Mouse (Mus musculus) spleen, postnatal 4 days (tissue): ENCODE results near the gene Trim15.
"Not testable (repeated sequence)": the region's sequence is repeated elsewhere in the genome, so short reads cannot be mapped to it uniquely, and the experiment has no call there.

Experiments
- DNase-seq, 2 experiments: peaks; one replicate each; pipeline ENCODE4 v3.0.0; 2022; ENCODE audit warnings: low spot score in 2 of 2

The Trim15 gene

DNA sequence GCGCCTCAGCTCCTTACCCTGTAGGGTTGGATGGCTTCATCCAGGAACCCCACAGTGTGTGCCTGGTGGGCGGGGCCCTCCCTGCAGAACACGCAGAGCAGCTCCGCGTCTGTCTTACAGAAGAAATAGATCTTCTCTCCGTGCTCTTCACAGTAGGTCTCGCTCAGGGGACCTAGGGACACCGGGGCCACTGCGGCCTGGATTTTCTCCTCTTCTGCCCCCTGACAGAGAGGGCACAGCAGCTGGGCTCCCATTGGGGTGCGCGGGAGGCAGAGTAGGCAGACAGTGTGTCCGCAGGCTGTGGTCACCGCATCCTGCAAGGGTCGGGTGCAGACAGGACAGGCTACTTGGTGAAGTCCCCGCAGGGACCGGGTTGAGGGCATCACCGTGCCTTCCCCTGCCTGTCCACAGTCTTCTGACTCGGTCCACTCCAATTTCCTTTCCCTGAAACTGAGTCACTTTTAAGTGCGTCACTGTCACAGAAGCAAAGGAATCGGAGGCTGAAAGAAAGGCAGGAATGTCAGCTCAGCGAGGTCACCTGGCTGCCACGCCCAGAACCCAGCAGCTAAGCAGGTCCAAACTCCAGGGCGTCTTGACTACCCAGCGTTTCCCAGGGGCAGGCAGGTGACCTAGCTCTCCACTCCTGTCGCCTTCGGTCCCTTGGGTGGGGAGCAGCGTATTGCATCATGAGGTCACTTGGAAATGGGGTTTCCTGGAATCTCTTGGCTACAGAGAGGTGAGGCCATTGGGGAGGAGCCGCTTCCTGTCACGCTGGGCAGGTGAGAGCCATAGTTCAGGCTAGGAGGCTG lies at the start of gene Trim15:
Trim15 (minus strand) TSS at position 492 of the 809 bp plus-strand sequence.
- DNase-seq, result peak; percentile 45 to 71

DNA sequence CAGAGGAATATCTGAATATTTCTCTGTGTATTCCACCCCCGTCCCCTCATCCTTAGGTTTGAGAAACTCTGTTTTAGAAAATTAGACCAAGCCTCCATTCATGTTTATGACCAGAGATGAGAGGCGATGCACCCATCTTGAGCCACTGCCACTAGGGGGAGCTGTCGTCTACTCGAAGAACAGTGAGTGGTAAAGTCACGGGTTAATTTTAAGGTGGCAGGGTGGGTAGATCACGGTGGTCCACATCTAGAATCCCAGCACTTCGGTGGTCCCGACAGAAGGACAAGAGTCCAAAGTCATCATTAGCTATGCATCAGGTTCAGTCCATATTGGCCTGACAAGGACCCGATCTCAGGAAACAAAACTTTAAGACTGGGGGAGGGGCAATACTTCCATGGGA lies 48.1 kb upstream of the Trim15 start:
- peak; percentile 51 to 87 for DNase-seq

DNA sequence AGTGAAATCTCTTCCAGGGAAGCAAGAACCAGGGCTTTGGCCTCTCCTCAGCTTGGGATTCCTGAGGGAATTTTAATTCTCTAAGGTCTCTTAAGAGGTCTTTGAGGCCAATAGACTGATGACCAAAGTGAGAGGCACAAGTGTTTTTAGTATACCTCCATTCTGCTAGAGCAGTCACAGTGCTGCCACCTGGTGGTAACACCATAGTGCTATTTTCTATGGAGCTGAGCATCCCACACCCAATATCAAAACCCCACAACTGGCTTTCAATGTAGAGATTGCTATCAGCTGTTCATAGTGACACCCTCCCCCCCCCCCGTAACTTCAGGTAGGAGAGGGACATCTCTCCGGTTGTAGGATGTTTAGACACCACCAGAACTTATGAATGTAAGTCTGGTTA lies 47.1 kb upstream of the Trim15 start:
- peak; percentile 68 to 88 for DNase-seq

DNA sequence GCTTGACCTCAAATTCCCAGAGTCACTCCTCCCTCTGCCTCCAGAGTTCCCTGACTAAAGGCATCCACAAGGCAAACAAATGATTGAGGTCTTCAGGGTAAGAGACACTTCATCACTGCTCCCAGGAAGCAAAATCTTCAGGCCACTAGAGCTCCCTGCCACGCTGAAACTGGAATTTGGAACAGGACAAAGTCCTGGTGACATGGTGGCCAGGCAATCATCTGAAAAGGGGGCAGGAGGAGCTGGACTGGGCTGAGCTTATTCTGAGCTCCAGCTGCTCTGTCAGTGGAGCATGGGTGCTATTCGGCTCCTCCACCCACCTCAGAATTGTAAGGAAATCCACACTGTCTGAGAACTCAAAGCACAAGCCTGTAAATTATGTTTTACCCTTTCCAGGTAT lies 45.0 kb upstream of the Trim15 start:
- DNase-seq, result no peak

DNA sequence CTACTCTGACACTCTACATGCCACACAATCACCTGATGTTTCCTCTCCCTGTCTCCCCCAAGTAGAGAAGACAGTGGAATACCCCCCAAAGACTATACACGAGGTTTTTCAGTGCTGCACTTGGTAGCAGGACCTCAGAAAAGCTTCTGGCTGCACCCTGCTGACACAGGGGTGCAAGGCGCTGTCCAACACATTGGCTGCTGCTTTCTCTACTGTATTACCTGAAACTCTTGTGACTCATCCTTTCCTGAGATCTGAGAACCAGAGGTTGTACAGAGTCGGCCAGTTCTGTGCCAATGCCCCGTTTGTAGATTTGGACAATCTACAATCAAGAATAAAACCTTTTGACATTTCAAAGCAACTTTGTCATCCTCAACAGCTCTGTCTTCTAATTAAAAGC lies 42.8 kb upstream of the Trim15 start:
- DNase-seq, result no peak

DNA sequence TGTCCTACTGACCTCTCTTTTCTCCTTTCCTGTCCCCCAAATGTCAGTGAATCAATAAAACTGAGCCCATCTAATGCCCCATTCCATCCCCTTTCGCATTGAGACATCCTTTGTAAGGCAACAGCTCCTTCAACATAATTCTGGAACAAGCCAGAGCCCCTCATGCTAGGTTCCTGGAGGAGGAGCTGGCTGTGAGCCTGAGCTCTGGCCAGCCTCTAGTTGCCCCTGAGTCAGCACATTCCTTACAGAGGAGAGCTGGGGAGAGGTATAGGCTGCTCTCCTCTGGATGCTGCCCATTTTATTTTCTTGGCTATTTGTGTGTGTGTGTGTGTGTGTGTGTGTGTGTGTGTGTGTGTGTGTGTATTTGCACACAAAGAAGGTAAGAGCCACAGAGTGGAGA lies 41.2 kb upstream of the Trim15 start:
- no peak for DNase-seq

DNA sequence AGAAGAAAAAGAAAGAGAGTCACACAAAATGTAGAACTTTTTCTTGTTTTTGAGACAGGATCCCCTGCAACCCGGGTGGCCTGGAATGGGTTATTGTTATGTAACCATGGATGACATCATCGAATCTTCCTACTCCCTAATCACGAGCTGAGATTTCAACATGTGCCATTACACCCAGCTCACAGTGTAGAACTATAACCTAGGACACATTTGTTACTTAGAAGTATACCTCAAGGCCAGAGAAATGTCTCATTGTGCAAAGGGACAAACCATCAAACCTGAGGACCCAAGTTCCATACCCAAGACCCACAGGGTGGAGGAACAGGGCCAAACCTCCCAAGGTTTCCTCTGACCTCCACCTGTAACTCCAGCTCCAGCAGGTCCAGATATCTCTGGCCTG lies 36.6 kb upstream of the Trim15 start:
- DNase-seq, result no peak

DNA sequence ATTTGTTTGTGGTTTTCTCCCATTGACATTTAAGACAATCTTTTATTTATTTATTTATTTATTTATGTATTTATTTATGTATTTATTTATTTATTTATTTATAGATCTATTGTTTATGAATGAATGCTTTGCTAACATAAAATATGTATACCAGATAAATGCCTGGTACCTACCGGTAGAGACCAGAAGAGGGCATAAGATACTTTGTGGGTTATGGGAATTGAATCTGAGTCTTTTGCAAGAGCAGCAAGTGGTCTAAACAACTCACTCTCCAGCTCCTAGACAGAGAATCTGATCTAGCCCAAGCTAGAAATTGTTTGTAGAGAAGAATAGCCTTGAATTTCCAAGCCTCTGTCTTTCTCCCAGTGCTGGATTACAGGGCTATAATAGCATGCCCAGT lies 33.7 kb upstream of the Trim15 start:
- DNase-seq, result no peak

DNA sequence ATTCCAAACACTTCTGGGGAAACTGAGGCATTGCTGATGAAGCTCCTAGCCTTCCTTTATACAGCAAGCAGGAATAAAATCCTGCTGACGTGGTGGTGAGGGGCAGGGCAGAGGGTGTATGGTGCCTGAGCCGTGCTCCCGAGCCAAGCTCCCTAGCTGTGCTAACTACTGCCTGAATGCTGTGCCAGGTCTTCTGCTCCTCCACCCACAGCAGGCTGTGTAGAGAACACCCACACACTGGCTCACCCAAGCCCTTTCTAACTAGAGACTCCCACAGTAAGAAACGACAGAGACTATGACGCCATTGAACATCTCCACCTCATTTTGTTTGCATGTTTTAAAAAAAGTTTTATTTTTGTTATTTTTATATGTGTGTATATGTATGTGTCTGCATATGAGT lies 33.0 kb upstream of the Trim15 start:
- no peak for DNase-seq

DNA sequence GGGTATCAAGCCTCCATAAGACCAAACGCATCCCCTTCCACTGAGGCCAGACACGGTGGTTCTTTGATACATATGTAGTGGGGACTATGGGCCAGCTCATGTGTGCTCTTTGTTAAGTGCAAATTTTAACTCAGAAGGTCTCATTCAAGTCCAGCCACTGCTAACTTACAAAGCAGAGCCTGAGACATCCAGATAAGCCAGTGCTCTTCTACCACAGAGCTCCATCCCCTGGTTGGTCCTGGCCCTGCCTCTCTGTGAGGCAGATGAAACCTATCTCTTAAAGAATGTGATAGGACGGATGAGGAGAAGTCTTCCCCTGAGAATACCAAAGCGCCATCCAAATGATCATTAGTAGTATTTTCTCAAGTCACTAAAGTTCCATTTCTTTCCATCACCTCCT lies 32.4 kb upstream of the Trim15 start:
- no peak for DNase-seq

DNA sequence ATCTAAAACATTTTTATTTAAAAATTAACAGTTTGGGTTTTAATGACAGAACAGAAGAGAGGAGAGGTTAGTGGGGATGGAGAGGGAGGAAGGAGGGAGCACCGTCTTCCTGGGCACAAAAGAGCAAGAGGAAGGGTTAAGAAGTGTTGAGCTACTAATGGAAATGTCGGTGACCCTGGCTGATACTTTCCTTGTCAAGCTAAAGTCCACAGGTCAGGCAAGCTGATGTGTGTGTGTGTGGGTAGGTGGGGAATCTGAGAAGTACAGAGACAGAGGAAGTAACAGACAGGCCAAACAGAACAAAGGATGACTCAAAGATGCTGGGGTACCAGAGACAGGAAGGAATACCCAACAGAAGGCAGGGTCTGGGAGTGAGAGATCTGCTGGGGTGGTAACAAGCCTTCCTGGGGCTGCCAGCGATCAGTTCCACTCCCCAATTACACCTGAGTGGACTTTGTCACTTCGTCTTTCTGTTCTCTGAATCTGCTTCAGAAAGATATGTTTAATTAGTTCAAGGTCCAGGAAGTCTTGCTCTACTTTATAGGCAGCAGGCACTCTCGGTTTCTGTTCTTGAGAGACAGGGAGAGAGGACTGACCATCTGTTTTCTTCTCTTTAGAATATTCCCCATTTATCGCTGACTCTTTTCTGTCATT lies 30.7 kb upstream of the Trim15 start, which contains the start of gene Trim31:
Trim31 (plus strand) TSS at position 567 of the 654 bp plus-strand sequence.
- DNase-seq, result no peak

DNA sequence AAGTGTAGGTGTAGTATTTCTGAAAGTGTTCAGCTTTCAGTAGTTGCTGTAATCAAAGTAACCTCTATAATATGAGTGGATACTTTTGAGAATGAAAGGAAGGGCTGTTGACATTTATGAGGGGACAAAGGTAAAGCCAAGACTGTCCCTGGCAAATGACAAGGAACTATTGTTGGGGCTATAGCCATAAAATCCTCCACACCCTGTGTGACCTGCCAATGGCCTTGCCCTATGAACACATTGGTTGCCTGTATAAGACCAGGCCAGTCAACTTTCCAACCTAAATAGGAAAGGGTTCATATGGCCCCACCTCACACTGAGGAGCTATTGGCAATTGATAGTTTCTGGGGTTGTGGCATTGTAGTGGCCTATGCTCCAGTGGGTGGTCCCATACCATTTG lies 30.1 kb upstream of the Trim15 start:
- no peak for DNase-seq

DNA sequence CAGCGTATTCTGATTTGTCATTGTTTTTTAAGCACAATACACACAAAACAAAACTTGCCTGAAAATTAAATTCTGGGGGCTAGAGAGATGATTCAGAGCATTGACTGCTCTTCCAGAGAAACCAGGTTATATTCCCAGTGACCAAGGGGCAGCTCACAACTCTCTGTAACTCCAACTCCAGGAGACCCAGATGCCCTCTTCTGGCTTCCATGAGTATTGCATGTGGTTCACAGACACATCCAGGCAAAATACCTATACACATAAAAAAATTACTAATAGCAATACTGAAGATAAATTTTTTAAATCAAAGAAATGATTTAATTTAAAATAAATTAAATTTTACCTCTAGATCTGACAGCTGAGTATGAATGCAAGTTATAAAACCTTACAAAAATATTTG lies 29.6 kb upstream of the Trim15 start:
- peak in 1 of 2 experiments; percentile 30 for DNase-seq

DNA sequence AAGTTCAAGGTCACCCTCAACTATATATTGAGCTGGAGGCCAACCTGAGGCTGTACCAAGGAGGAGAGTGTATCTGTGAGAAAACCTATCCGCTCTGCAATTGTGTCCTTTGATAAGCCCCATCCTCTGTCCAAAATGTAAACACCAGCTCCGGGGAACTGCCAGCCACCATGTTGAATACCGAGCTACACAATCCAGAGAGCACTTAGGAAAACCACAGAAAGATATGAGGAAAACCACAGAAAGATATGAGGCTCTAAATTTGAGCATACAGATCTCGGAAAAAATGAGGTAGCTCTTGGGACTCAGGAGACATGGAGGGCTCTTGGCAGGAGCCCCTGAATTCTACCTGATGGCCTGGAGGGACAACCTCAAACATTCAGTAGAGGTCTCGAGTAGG lies 26.4 kb upstream of the Trim15 start:
- DNase-seq, result no peak

DNA sequence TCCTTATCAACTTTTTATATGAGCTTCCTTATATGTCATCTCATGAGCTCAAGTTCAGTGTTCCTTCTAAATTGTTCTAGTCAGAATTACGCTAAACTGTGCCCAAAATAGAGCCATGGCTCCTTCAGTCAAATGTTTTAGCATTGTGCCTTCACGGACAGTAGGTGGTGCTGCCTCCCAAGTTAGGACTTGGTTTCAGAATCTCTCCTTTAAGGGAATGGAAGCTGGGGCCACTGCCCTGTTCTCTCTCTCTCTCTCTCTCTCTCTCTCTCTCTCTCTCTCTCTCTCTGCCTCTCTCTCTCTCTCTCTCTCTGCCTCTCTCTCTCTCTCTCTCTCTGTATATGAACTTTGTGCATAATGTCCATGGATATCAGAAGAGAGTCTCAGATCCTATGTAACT lies 25.4 kb upstream of the Trim15 start:
- no peak for DNase-seq

DNA sequence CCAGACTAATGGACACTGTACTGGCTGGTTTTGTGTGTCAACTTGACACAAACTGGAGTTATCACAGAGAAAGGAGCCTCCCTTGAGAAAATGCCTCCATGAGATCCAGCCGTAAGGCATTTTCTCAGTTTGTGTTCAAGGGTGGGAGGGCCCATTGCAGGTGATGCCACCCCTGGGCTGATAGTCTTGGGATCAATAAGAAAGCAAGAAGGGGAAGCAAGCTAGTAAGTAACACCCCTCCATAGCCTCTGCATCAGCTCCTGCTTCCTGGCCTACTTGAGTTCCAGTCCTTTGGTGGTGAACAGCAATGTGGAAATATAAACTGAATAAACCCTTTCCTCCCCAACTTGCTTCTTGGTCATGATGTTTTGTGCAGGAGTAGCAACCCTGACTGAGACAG lies 24.5 kb upstream of the Trim15 start:
- not testable (repeated sequence) for DNase-seq

DNA sequence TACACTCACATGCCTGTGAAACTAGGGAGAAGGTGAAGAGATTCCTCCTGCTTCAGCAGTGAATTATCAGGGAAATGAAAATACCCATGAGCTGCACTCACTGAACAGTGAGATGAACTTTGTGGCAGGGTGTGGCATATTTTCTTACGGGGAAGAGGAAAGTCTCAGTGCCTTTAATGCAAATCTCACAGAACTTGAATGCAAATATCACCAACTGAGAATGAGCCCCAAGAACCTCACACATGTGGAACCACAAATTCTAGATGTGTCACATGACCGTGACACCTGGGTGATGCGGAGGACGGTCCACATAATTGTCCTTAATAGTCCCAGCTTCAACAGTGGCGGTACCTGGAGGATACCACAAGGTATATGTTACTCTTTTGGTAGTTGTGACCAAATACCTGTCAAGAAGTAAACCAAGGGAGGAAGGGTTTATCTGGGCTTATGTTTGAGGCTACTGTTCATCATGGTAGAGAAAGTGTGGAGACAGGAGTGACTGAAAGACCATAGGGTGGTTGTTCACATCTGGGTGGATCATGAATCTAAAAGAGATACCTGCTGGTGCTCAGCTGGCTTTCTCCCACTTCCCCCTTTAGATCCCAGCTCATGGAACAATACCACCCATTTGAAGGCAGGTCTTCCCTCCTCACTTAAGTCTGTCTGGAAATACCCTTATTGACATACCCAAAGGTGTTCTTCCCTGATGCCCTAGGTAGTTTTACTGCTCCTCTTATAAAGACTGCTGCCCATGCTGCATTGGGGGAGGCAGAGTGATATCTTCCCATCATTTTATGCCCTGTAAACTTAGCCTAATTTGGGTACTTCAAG lies 23.3 kb upstream of the Trim15 start, which contains the start of gene Trim40:
Trim40 (minus strand) TSS at position 51 of the 831 bp plus-strand sequence.
- DNase-seq, result no peak

DNA sequence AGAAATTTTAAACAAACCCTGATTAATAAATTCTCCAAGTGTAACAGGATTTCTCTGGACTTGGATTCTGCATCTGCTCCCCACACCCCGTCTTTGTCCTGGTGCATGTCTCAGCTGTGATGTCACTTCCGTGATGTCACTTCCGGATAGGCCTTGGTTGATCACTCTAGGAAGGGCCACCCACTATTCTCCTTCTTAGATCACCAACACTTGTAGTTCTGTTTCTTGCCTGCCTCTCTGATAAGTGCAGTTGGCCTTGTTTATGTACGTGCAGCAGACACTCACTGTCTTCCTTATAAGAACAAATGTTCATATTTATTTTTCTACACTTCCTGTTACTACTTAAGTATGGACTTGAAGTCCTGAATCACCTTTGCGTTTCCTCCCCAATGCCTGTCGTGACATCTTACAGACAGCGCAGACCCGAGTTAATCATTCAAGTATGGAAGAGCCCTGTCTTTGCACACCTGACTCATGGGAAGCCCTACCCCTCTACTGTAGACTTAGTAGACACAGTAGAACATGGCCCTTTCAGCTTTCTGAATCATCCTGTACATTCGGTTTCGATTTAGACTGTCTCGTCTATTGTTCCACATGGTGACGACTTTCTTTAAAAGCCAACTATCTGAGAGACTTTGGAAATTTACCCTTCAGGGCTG lies 18.3 kb upstream of the Trim15 start:
- DNase-seq, result no peak

DNA sequence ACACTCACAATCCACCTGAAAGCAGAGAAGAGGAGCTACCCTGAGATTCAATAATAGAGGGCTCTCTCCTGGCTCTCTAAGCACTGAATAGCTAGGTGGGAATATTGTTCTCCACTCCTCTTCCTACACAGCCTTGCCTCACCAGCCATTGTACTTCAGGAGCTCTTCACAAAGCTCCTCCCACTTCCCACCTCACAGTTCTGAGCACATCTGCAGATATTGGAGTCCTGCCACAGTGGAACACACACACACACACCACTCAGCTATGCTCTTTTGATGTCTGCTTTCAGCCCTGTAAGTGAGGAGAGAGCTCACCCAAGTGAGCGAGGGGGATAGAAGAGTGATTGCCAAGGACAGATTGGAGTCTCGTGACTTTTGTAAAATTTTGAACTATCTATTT lies 16.3 kb upstream of the Trim15 start:
- no peak for DNase-seq

DNA sequence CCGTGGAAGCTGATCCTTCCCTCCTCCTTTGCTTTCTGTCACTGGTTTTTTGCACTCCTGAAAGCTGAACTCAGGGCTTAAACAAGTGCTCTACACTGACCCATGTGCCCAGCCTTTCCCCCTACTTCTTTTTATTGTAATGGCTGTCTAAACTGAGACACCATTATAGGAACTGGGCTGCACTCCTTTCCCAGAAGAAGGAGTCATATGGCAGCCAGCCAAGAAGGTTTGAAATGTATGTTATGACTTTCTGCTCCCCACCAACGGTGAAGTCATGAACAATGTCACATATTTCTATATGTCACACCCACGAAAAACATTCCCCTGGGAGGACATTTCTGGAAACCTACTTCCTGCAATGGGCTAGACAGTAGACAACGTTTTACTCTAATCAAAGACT lies 7.6 kb upstream of the Trim15 start:
- DNase-seq, result no peak

DNA sequence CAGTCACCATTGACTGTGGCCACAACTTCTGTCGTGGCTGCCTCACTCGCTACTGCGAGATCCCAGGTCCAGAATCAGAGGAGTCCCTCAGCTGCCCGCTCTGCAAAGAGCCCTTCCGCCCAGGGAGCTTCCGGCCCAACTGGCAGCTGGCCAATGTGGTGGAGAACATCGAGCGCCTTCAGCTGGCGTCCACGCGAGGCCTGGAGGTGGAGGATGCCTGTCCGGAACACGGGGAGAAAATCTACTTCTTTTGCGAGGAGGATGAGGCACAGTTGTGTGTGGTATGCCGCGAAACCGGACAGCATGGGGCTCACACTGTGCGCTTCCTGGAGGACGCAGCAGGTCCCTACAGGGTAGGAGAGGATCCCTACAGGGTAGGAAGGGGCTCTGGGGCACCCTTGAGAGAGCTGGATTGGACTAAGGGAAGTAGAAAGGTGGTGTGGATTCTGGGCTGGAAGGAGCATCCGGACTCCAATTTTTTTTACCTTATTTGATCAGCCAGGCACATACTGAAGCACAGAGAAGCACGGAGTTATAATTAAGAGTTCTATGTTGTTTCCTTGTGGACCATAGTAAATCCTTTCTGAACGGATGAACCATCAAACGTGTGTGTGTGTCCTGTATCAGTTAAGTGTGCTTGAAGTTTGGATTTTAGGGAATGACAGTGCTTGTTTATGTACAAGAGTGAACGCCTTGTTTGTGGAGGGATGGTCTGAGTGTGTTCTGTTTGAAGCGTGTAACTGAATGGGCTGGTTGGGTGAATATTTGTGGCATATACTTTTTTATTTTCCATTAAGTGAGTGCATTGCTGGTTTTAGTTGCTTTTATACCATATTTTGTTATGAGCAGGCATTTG lies 3.2 kb upstream of the Trim15 start:
- peak; percentile 83 to 92 for DNase-seq
